Mouse (Mus musculus) CD4-positive, CD25-positive, alpha-beta regulatory T cell, adult 2 months (primary cell): ENCODE measurements around the gene Msrb1.

Experiments
- DNase-seq: peaks from one replicate; pipeline ENCODE4 v3.0.0-alpha.2; 2012; ENCODE audit warnings: low read depth, low spot score

The Msrb1 gene

GRCm38 (mm10) chr17:24743896-24744295 lies 7.5 kb downstream of the Msrb1 start:
- DNase-seq: no peak

- no peak for DNase-seq
Measured at GRCm38 (mm10) chr17:24744381-24744780, 7.9 kb downstream of the Msrb1 start.

GRCm38 (mm10) chr17:24745526-24746497 lies 9.4 kb downstream of the Msrb1 start:
- peak; percentile 93 for DNase-seq

- DNase-seq: no peak
Measured at GRCm38 (mm10) chr17:24746986-24747385, 10.5 kb downstream of the Msrb1 start.

GRCm38 (mm10) chr17:24751528-24751927 lies 15.1 kb downstream of the Msrb1 start:
- DNase-seq: no peak

GRCm38 (mm10) chr17:24752415-24753394 lies 16.3 kb downstream of the Msrb1 start, which contains the start of gene Hs3st6:
Gene Hs3st6 (plus strand): TSS chr17:24752988.
- DNase-seq: peak; percentile 45

- DNase-seq: no peak
Measured at GRCm38 (mm10) chr17:24757394-24757793, 21.0 kb downstream of the Msrb1 start.

GRCm38 (mm10) chr17:24761121-24761520 lies 24.7 kb downstream of the Msrb1 start:
- no peak for DNase-seq

GRCm38 (mm10) chr17:24765016-24765905 lies 28.8 kb downstream of the Msrb1 start:
- no peak for DNase-seq

GRCm38 (mm10) chr17:24766266-24766875 lies 29.9 kb downstream of the Msrb1 start:
- no peak for DNase-seq

- DNase-seq: no peak
Measured at GRCm38 (mm10) chr17:24769146-24769545, 32.7 kb downstream of the Msrb1 start.

GRCm38 (mm10) chr17:24773241-24773640 lies 36.8 kb downstream of the Msrb1 start:
- peak; percentile 22 for DNase-seq

GRCm38 (mm10) chr17:24775173-24775572 lies 38.7 kb downstream of the Msrb1 start:
- DNase-seq: no peak

- no peak for DNase-seq
Measured at GRCm38 (mm10) chr17:24777073-24777472, 40.6 kb downstream of the Msrb1 start.

- DNase-seq: no peak
Measured at GRCm38 (mm10) chr17:24780821-24781220, 44.4 kb downstream of the Msrb1 start.

- DNase-seq: no peak
Measured at GRCm38 (mm10) chr17:24792190-24792589, 55.7 kb downstream of the Msrb1 start.
